Mouse (Mus musculus) mouse embryonic stem cell (cell line): ENCODE data around the gene Atp5g3.
"Not testable (repeated sequence)": the region's sequence is repeated elsewhere in the genome, so short reads cannot be mapped to it uniquely, and the experiment has no call there.

ENCODE experiments used
- in situ Hi-C, 2 experiments: fragments of 300-500 bp; cut with MboI; formaldehyde crosslinking; loops; 1 replicate in 1 of 2; 3 replicates in 1 of 2; pipeline ENCODE4 v1.14.3; 2019 to 2020; ENCODE audit warnings: low sequenced_read_pairs in 2 of 2, low pct_unique_long_range_greater_than_20kb in 1 of 2, mixed read lengths in 1 of 2; ENCODE audit not compliant: unreplicated experiment in 1 of 2

Gene Atp5g3

GRCm38 (mm10) chr2:73902328-73902727 is 8.8 kb downstream of the Atp5g3 start:
- in situ Hi-C loops = not testable (repeated sequence)

- in situ Hi-C loops = no loop called here
Measured at GRCm38 (mm10) chr2:73901169-73901568, 10.0 kb downstream of the Atp5g3 start.

GRCm38 (mm10) chr2:73900364-73900763 is 10.8 kb downstream of the Atp5g3 start:
- in situ Hi-C loops = no loop called here

- in situ Hi-C loops = not testable (repeated sequence)
Measured at GRCm38 (mm10) chr2:73896919-73897318, 14.2 kb downstream of the Atp5g3 start.

- in situ Hi-C loops = no loop called here
Measured at GRCm38 (mm10) chr2:73893473-73894270, 17.5 kb downstream of the Atp5g3 start.

- in situ Hi-C loops = no loop called here
Measured at GRCm38 (mm10) chr2:73892464-73893296, 18.4 kb downstream of the Atp5g3 start, which contains the start of gene Atf2. TSS of gene Atf2 (minus strand) at chr2:73892639.

GRCm38 (mm10) chr2:73891701-73892463 is 19.2 kb downstream of the Atp5g3 start:
- in situ Hi-C loops = no loop called here

- in situ Hi-C loops = no loop called here
Measured at GRCm38 (mm10) chr2:73885997-73886396, 25.1 kb downstream of the Atp5g3 start.

- in situ Hi-C loops = no loop called here
Measured at GRCm38 (mm10) chr2:73877891-73878290, 33.2 kb downstream of the Atp5g3 start.

GRCm38 (mm10) chr2:73867764-73868487 is 43.2 kb downstream of the Atp5g3 start:
- in situ Hi-C loops = no loop called here

GRCm38 (mm10) chr2:73860046-73860624 is 51.0 kb downstream of the Atp5g3 start:
- in situ Hi-C loops = no loop called here
